Mouse (Mus musculus) bone marrow, adult 2 months (tissue): Measurements from ENCODE around the gene Pspc1.

Source experiments
- CTCF ChIP-seq: fragments of 200-500 bp; IDR thresholded peaks from 2 replicates; pipeline ENCODE4 v1.5.1; 2011; ENCODE audit warnings: low read length, control low read depth; ENCODE audit not compliant: control insufficient read depth, insufficient read depth
- POLR2A ChIP-seq: fragments of 200-500 bp; IDR thresholded peaks from 2 replicates; pipeline ENCODE4 v1.6.1; 2011; ENCODE audit warnings: low read depth, mild to moderate bottlenecking, control low read depth, low read length, borderline replicate concordance; ENCODE audit not compliant: control insufficient read depth

- TF ChIP-seq CTCF (no peak), POLR2A (no peak)
Observed at GRCm38 (mm10) chr14:56817131-56817530, 39.0 kb upstream of the Pspc1 start.
